Mouse (Mus musculus) midbrain, postnatal 0 days (tissue): ENCODE data around the gene Chil1. TPM values are rescaled to one million over a fixed set of nuclear protein-coding genes. Genes with fewer than 3 reads are reported as not detected.

Experiments used
- ATAC-seq: fragments of 200-750 bp; cut with Nextera tagmentation; 2 replicates; pipeline ENCODE4 v1.8.0; 2017; ENCODE audit warnings: moderate number of reproducible peaks, mild to moderate bottlenecking, moderate TSS enrichment, moderate library complexity; ENCODE audit not compliant: low FRiP score
- DNase-seq: peaks from one replicate; pipeline ENCODE4 v3.0.0-alpha.2; 2015; ENCODE audit warnings: low spot score
- H3K27ac ChIP-seq: fragments of 300-500 bp; sonication (generic); 2 replicates; pipeline ENCODE4 v1.5.1; 2014; ENCODE audit warnings: low read depth, mild to moderate bottlenecking, low read length, mixed read lengths
- H3K27me3 ChIP-seq: fragments of 300-500 bp; sonication (generic); 2 replicates; pipeline ENCODE4 v1.6.1; 2014; ENCODE audit warnings: low read length, control low read depth, mixed read lengths; ENCODE audit not compliant: insufficient read depth
- H3K36me3 ChIP-seq: fragments of 300-500 bp; sonication (generic); 2 replicates; pipeline ENCODE4 v1.6.1; 2014; ENCODE audit warnings: low read length, control low read depth, mixed read lengths; ENCODE audit not compliant: insufficient read depth
- H3K4me1 ChIP-seq: fragments of 300-500 bp; sonication (generic); 2 replicates; pipeline ENCODE4 v1.6.1; 2014; ENCODE audit warnings: mild to moderate bottlenecking, control low read depth, antibody characterized with exemption, low read length, mixed read lengths; ENCODE audit not compliant: insufficient read depth
- H3K4me2 ChIP-seq: fragments of 300-500 bp; sonication (generic); 2 replicates; pipeline ENCODE4 v1.6.1; 2014; ENCODE audit warnings: low read depth, mild to moderate bottlenecking, low read length, mixed read lengths; ENCODE audit not compliant: poor library complexity, severe bottlenecking
- H3K4me3 ChIP-seq: fragments of 300-500 bp; sonication (generic); 2 replicates; pipeline ENCODE4 v1.5.1; 2014; ENCODE audit warnings: low read depth, mild to moderate bottlenecking, low read length, moderate library complexity
- H3K9ac ChIP-seq: fragments of 300-500 bp; sonication (generic); replicated peaks from 2 replicates; pipeline ENCODE4 v1.6.1; 2014; ENCODE audit warnings: mild to moderate bottlenecking, low read length, moderate library complexity, mixed read lengths; ENCODE audit not compliant: poor library complexity, severe bottlenecking
- H3K9me3 ChIP-seq: fragments of 300-500 bp; sonication (generic); 2 replicates; pipeline ENCODE4 v1.6.1; 2016; ENCODE audit warnings: low read length, control low read depth
- CTCF ChIP-seq: IDR thresholded peaks from 2 replicates; pipeline ENCODE4 v1.5.1; 2016; ENCODE audit warnings: antibody characterized with exemption, mild to moderate bottlenecking
- WGBS: fragments of 180-500 bp; shearing (Covaris S2); extraction: QIAGEN DNeasy Blood & Tissue Kit; methylation state at CpG from one replicate; pipeline ENCODE4 v1.1.7; 2014; 5-methylcytosine and 5-hydroxymethylcytosine counted together
- polyA plus RNA-seq: library from polyadenylated mRNA; unstranded; fragments of >200 nt; fragmentation: Nextera tagmentation; extraction: Ambion mirVana; gene quantifications from 2 replicates; pipeline ENCODE4 v1.2.1, GENCODE M21; 2015
- total RNA-seq: library from RNA; depleted of rRNA; stranded (reverse); fragments of >200 nt; gene quantifications from 2 replicates; pipeline ENCODE4 v1.2.3, GENCODE M21; 2014

Chil1 gene
- total and polyA plus RNA-seq, 2 experiments from 2014 or later: 3.0 TPM

GRCm38 (mm10) chr1:134212351-134212750 is 30.4 kb downstream of the Chil1 start:
- H3K27ac ChIP-seq: no peak overlapping the region
- no peaks in the 10 kb centered on the region for H3K9me3 ChIP-seq
- no peak overlapping the region for H3K4me2 ChIP-seq
- TF ChIP-seq CTCF: no peak
- H3K9ac ChIP-seq: no peak overlapping the region
- no peak for ATAC-seq
- no peaks in the 10 kb centered on the region for H3K36me3 ChIP-seq
- no peak overlapping the region for H3K4me3 ChIP-seq
- no peak for DNase-seq
- H3K4me1 ChIP-seq: no peaks in the 10 kb centered on the region; the same call in 1 of the 2 replicates
- no peaks in the 10 kb centered on the region for H3K27me3 ChIP-seq
- 89% methylated on average over 5 of the region's 6 CpGs for WGBS

GRCm38 (mm10) chr1:134213405-134213804 is 31.4 kb downstream of the Chil1 start:
- H3K27me3 ChIP-seq: no peaks in the 10 kb centered on the region
- 70% methylated on average over 7 of the region's 7 CpGs for WGBS
- no peak overlapping the region for H3K4me2 ChIP-seq
- no peaks in the 10 kb centered on the region; the same call in 1 of the 2 replicates for H3K4me1 ChIP-seq
- ATAC-seq (no peak; the same call in 1 of the 2 replicates), DNase-seq (peak; percentile 53)
- TF ChIP-seq CTCF: no peak
- H3K27ac ChIP-seq: peak overlapping the region; percentile 21; the same call in 1 of the 2 replicates
- H3K4me3 ChIP-seq: no peak overlapping the region
- no peaks in the 10 kb centered on the region for H3K36me3 ChIP-seq
- no peak overlapping the region for H3K9ac ChIP-seq
- H3K9me3 ChIP-seq: no peaks in the 10 kb centered on the region

GRCm38 (mm10) chr1:134215059-134215458 is 33.1 kb downstream of the Chil1 start:
- no peaks in the 10 kb centered on the region for H3K27me3 ChIP-seq
- no peak overlapping the region for H3K9ac ChIP-seq
- H3K36me3 ChIP-seq: no peaks in the 10 kb centered on the region
- no peak for DNase-seq
- ATAC-seq: no peak
- H3K4me2 ChIP-seq: no peak overlapping the region
- no peaks in the 10 kb centered on the region; the same call in 1 of the 2 replicates for H3K4me1 ChIP-seq
- H3K9me3 ChIP-seq: no peaks in the 10 kb centered on the region
- TF ChIP-seq CTCF: no peak
- no peak overlapping the region for H3K4me3 ChIP-seq
- H3K27ac ChIP-seq: no peak overlapping the region
- WGBS: 54% methylated on average over 7 of the region's 7 CpGs

- Histone ChIP-seq H3K4me3 (no peak overlapping the region), H3K9me3 (no peaks in the 10 kb centered on the region), H3K4me2 (no peak overlapping the region), H3K27ac (no peak overlapping the region), H3K36me3 (no peaks in the 10 kb centered on the region), H3K4me1 (no peaks in the 10 kb centered on the region; the same call in 1 of the 2 replicates), H3K27me3 (no peaks in the 10 kb centered on the region), H3K9ac (no peak overlapping the region)
- TF ChIP-seq CTCF: no peak
- ATAC-seq (no peak), DNase-seq (peak; percentile 21)
- 27% methylated on average over 11 of the region's 11 CpGs for WGBS
Observed at GRCm38 (mm10) chr1:134215751-134216628, 34.0 kb downstream of the Chil1 start.

GRCm38 (mm10) chr1:134216629-134216971 is 34.6 kb downstream of the Chil1 start:
- no peak overlapping the region for H3K27ac ChIP-seq
- no peaks in the 10 kb centered on the region for H3K27me3 ChIP-seq
- no peaks in the 10 kb centered on the region for H3K9me3 ChIP-seq
- H3K9ac ChIP-seq: no peak overlapping the region
- DNase-seq (no peak), ATAC-seq (no peak)
- H3K4me3 ChIP-seq: no peak overlapping the region
- TF ChIP-seq CTCF: peak; percentile 36
- no peak overlapping the region for H3K4me2 ChIP-seq
- no peaks in the 10 kb centered on the region for H3K36me3 ChIP-seq
- 95% methylated on average over 2 of the region's 2 CpGs for WGBS
- H3K4me1 ChIP-seq: no peaks in the 10 kb centered on the region; the same call in 1 of the 2 replicates

- ATAC-seq (0 out of 2 replicates have a peak, but pooled peaks have one; percentile 22), DNase-seq (no peak)
- Histone ChIP-seq H3K4me2 (no peak overlapping the region), H3K9me3 (no peaks in the 10 kb centered on the region), H3K36me3 (no peaks in the 10 kb centered on the region), H3K4me1 (no peaks in the 10 kb centered on the region), H3K4me3 (no peak overlapping the region), H3K9ac (no peak overlapping the region), H3K27ac (no peak overlapping the region), H3K27me3 (no peaks in the 10 kb centered on the region)
- WGBS: 65% methylated on average over 12 of the region's 12 CpGs
- no peak for TF ChIP-seq CTCF
Observed at GRCm38 (mm10) chr1:134217028-134217481, 35.1 kb downstream of the Chil1 start.
